Mouse (Mus musculus) megakaryocyte, embryonic 14.5 days (primary cell): ENCODE data around the gene Tmppe.

Experiments
- FLI1 ChIP-seq: IDR thresholded peaks from 2 replicates; pipeline ENCODE4 v1.6.1; 2012; ENCODE audit warnings: low read length, inconsistent platforms, mixed read lengths
- GATA1 ChIP-seq: IDR thresholded peaks from 3 replicates; pipeline ENCODE4 v1.6.1; 2012; ENCODE audit warnings: mixed read lengths, low read length, inconsistent platforms, borderline replicate concordance

GRCm38 (mm10) chr9:114368471-114368858 is 32.4 kb upstream of the Tmppe start:
- TF ChIP-seq GATA1 (no peak), FLI1 (no peak)
